Mouse (Mus musculus) MEL (cell line): ENCODE data around the gene Muc13. TPM values are rescaled to one million over a fixed set of nuclear protein-coding genes. Genes with fewer than 3 reads are reported as not detected.

Source experiments
- DNase-seq: peaks from one replicate; pipeline ENCODE4 v3.0.0; 2011; ENCODE audit warnings: low read depth, low spot score
- H3K27ac ChIP-seq: 2 replicates; pipeline ENCODE4 v1.5.1; 2012; ENCODE audit warnings: low read depth, mild to moderate bottlenecking, control low read depth, low read length, moderate library complexity; ENCODE audit not compliant: control insufficient read depth
- H3K27me3 ChIP-seq, 2 experiments: fragments of 150-350 bp in 1 of 2; sonication (generic) in 1 of 2; 2 replicates each; pipeline ENCODE4 v1.6.1; 2012; ENCODE audit warnings: low read length in 2 of 2, mild to moderate bottlenecking in 2 of 2, improper control_type of control experiment in 1 of 2, moderate library complexity in 1 of 2; ENCODE audit not compliant: insufficient read depth in 2 of 2, control insufficient read depth in 1 of 2
- H3K36me3 ChIP-seq, 2 experiments: 2 replicates each; pipeline ENCODE4 v1.6.1; 2012 to 2014; ENCODE audit warnings: low read length in 2 of 2, improper control_type of control experiment in 1 of 2, inconsistent platforms in 1 of 2, mild to moderate bottlenecking in 1 of 2; ENCODE audit not compliant: insufficient read depth in 2 of 2, control insufficient read depth in 1 of 2
- H3K4me1 ChIP-seq, 2 experiments: fragments of 150-350 bp in 1 of 2; sonication (generic) in 1 of 2; 2 replicates each; pipeline ENCODE4 v1.6.1; 2012; ENCODE audit warnings: low read length in 2 of 2, improper control_type of control experiment in 1 of 2, mild to moderate bottlenecking in 1 of 2; ENCODE audit not compliant: insufficient read depth in 2 of 2, control insufficient read depth in 1 of 2
- H3K4me3 ChIP-seq, 2 experiments: fragments of 150-350 bp in 1 of 2; sonication (generic) in 1 of 2; 2 replicates each; pipeline ENCODE4 v1.5.1; 2012; ENCODE audit warnings: low read depth in 2 of 2, low read length in 2 of 2, mild to moderate bottlenecking in 2 of 2, moderate library complexity in 2 of 2, control low read depth in 1 of 2, improper control_type of control experiment in 1 of 2; ENCODE audit not compliant: control insufficient read depth in 1 of 2, insufficient read depth in 1 of 2
- H3K79me2 ChIP-seq: 2 replicates; pipeline ENCODE4 v1.6.1; 2012; ENCODE audit warnings: mild to moderate bottlenecking, low read length, moderate library complexity; ENCODE audit not compliant: control insufficient read depth, poor library complexity, insufficient read depth
- H3K9ac ChIP-seq: 2 replicates; pipeline ENCODE4 v1.6.1; 2012; ENCODE audit warnings: low read depth, mild to moderate bottlenecking, control low read depth, low read length, moderate library complexity; ENCODE audit not compliant: control insufficient read depth, poor library complexity, severe bottlenecking
- H3K9me3 ChIP-seq: fragments of 150-350 bp; sonication (generic); replicated peaks from 2 replicates; pipeline ENCODE4 v1.6.1; 2012; ENCODE audit warnings: mild to moderate bottlenecking, low read length, improper control_type of control experiment, moderate library complexity; ENCODE audit not compliant: insufficient read depth
- CHD2 ChIP-seq: IDR thresholded peaks from 2 replicates; pipeline ENCODE4 v1.6.1; 2011; ENCODE audit warnings: low read length, improper control_type of control experiment
- CTCF ChIP-seq, 3 experiments: IDR thresholded peaks in 2 of 3; conservative IDR thresholded peaks in 1 of 3; 2 replicates each; pipeline ENCODE4 v1.5.1; 2011 to 2012; ENCODE audit warnings: low read length in 3 of 3, low read depth in 2 of 3, mild to moderate bottlenecking in 2 of 3, improper control_type of control experiment in 1 of 3, inconsistent platforms in 1 of 3, mixed read lengths in 1 of 3, moderate library complexity in 1 of 3; ENCODE audit not compliant: control insufficient read depth in 1 of 3, insufficient read depth in 1 of 3, poor library complexity in 1 of 3, severe bottlenecking in 1 of 3
- E2F4 ChIP-seq: IDR thresholded peaks from 2 replicates; pipeline ENCODE4 v1.6.1; 2011; ENCODE audit warnings: low read depth, low read length, improper control_type of control experiment, borderline replicate concordance
- ELF1 ChIP-seq: IDR thresholded peaks from 2 replicates; pipeline ENCODE4 v1.6.1; 2014; ENCODE audit warnings: low read depth, mild to moderate bottlenecking, inconsistent platforms, low read length, improper control_type of control experiment, moderate library complexity
- EP300 ChIP-seq, 2 experiments: IDR thresholded peaks; 2 replicates each; pipeline ENCODE4 v1.6.1; 2011; ENCODE audit warnings: improper control_type of control experiment in 2 of 2, low read length in 2 of 2, low read depth in 1 of 2, mild to moderate bottlenecking in 1 of 2
- ETS1 ChIP-seq: IDR thresholded peaks from 2 replicates; pipeline ENCODE4 v1.6.1; 2012; ENCODE audit warnings: low read depth, mild to moderate bottlenecking, inconsistent platforms, low read length, improper control_type of control experiment, moderate library complexity
- HCFC1 ChIP-seq: IDR thresholded peaks from 2 replicates; pipeline ENCODE4 v1.6.1; 2012; ENCODE audit warnings: low read depth, mild to moderate bottlenecking, inconsistent platforms, low read length, improper control_type of control experiment, moderate library complexity
- KAT2A ChIP-seq: conservative IDR thresholded peaks from 2 replicates; pipeline ENCODE4 v1.6.1; 2012; ENCODE audit warnings: low read depth, low read length, improper control_type of control experiment, inconsistent platforms
- MAFK ChIP-seq: IDR thresholded peaks from 2 replicates; pipeline ENCODE4 v1.6.1; 2011; ENCODE audit warnings: low read depth, mild to moderate bottlenecking, low read length, improper control_type of control experiment, borderline replicate concordance
- MAX ChIP-seq: IDR thresholded peaks from 2 replicates; pipeline ENCODE4 v1.6.1; 2011; ENCODE audit warnings: low read length, improper control_type of control experiment
- MEF2A ChIP-seq: IDR thresholded peaks from 2 replicates; pipeline ENCODE4 v1.6.1; 2014; ENCODE audit warnings: low read depth, mild to moderate bottlenecking, inconsistent platforms, low read length, improper control_type of control experiment; ENCODE audit not compliant: poor library complexity, insufficient replicate concordance, severe bottlenecking; ENCODE audit errors: extremely low read depth
- MXI1 ChIP-seq: IDR thresholded peaks from 2 replicates; pipeline ENCODE4 v1.6.1; 2011; ENCODE audit warnings: mild to moderate bottlenecking, low read depth, low read length, improper control_type of control experiment
- MYB ChIP-seq: IDR thresholded peaks from 2 replicates; pipeline ENCODE4 v1.6.1; 2011; ENCODE audit warnings: mild to moderate bottlenecking, low read depth, low read length, improper control_type of control experiment
- NELFE ChIP-seq: IDR thresholded peaks from 2 replicates; pipeline ENCODE4 v1.6.1; 2011; ENCODE audit warnings: low read depth, low read length, improper control_type of control experiment
- RAD21 ChIP-seq: IDR thresholded peaks from 2 replicates; pipeline ENCODE4 v1.6.1; 2011; ENCODE audit warnings: mild to moderate bottlenecking, low read depth, low read length, improper control_type of control experiment
- SIN3A ChIP-seq: IDR thresholded peaks from 2 replicates; pipeline ENCODE4 v1.6.1; 2012; ENCODE audit warnings: low read length, improper control_type of control experiment, inconsistent platforms
- SMC3 ChIP-seq: IDR thresholded peaks from 2 replicates; pipeline ENCODE4 v1.6.1; 2011; ENCODE audit warnings: low read depth, low read length, improper control_type of control experiment
- TAL1 ChIP-seq: IDR thresholded peaks from 2 replicates; pipeline ENCODE4 v1.6.1; 2012; ENCODE audit warnings: mild to moderate bottlenecking, inconsistent platforms, low read length, moderate library complexity, mixed read lengths
- TBP ChIP-seq: IDR thresholded peaks from 2 replicates; pipeline ENCODE4 v1.8.0; 2011; ENCODE audit warnings: low read depth, low read length, improper control_type of control experiment
- TCF12 ChIP-seq: IDR thresholded peaks from 2 replicates; pipeline ENCODE4 v1.6.1; 2014; ENCODE audit warnings: low read depth, mild to moderate bottlenecking, inconsistent platforms, low read length, improper control_type of control experiment, moderate library complexity
- USF1 ChIP-seq: IDR thresholded peaks from 2 replicates; pipeline ENCODE4 v1.6.1; 2014; ENCODE audit warnings: low read depth, mild to moderate bottlenecking, inconsistent platforms, low read length, improper control_type of control experiment, moderate library complexity
- ZKSCAN1 ChIP-seq: IDR thresholded peaks from 2 replicates; pipeline ENCODE4 v1.6.1; 2012; ENCODE audit warnings: low read depth, mild to moderate bottlenecking, inconsistent platforms, low read length, improper control_type of control experiment, moderate library complexity
- ZMIZ1 ChIP-seq: IDR thresholded peaks from 2 replicates; pipeline ENCODE4 v1.6.1; 2012; ENCODE audit warnings: low read depth, mild to moderate bottlenecking, inconsistent platforms, low read length, improper control_type of control experiment, moderate library complexity
- ZNF384 ChIP-seq: IDR thresholded peaks from 2 replicates; pipeline ENCODE4 v1.6.1; 2012; ENCODE audit warnings: low read depth, mild to moderate bottlenecking, inconsistent platforms, low read length, improper control_type of control experiment
- polyA plus RNA-seq, 2 experiments: library from polyadenylated mRNA; stranded (reverse) in 1 of 2; unstranded in 1 of 2; fragments of >175 nt in 1 of 2; fragments of >200 nt in 1 of 2; gene quantifications; 2 replicates each; pipeline versions ENCODE4 v1.2.1 to v1.2.4; 2012; ENCODE audit warnings: low replicate concordance in 2 of 2, low read depth in 1 of 2; ENCODE audit not compliant: insufficient read length in 2 of 2, insufficient read depth in 1 of 2, missing spikeins in 1 of 2
- total RNA-seq: library from RNA; depleted of rRNA; stranded (reverse); fragments of 300-350 nt; gene quantifications from 2 replicates; pipeline ENCODE4 v1.2.3, GENCODE M21; 2012

Gene Muc13
- total and polyA plus RNA-seq, 3 experiments, result 59.5 to 129 TPM; not detected in 1

DNA sequence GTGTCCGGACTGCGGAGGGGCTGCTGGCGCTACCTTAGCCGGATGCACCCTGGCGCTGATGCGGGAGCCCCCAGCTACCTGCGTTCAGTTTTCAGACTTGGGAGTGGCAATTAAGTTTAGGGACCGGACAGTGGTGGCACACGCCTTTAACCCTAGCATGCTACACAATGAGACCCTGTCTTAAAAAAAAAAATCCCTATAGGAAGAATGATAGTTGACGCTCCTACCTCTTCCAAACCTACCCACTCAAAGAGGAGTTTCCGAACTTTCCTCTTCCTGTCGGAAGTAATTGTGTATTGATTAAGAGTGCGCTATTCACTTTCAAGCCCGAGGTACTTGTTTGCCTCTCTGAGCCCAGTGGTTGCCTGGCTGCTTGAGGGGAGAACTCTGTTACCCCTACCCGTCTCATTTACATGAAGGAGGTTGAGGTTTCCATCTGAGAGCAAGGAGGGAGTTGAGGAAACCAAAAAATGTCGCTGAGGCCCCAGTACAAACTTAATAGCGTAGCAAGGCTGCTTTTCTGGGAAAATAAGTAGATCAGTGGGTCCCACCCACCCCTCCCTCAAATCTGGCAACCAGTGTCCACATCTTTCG is 36.8 kb downstream of the Muc13 start:
- Histone ChIP-seq H3K4me3 (no peak overlapping the region), H3K27me3 (no peaks in the 10 kb centered on the region; a peak in 1 of 4 replicates), H3K9ac (no peak overlapping the region), H3K79me2 (no peaks in the 10 kb centered on the region), H3K9me3 (no peaks in the 10 kb centered on the region), H3K27ac (no peak overlapping the region), H3K36me3 (no peaks in the 10 kb centered on the region), H3K4me1 (no peaks in the 10 kb centered on the region)
- TF ChIP-seq TAL1, result no peak
- TF ChIP-seq SMC3, result no peak
- no peak for TF ChIP-seq TBP
- TF ChIP-seq NELFE, result no peak
- TF ChIP-seq MYB, result no peak
- TF ChIP-seq KAT2A, result no peak
- no peak for TF ChIP-seq HCFC1
- no peak for TF ChIP-seq SIN3A
- TF ChIP-seq MAX, result no peak
- no peak for TF ChIP-seq MXI1
- no peak for DNase-seq

GRCm38 (mm10) chr16:33832057-33832456 is 38.2 kb downstream of the Muc13 start:
- H3K79me2 ChIP-seq, result no peaks in the 10 kb centered on the region
- no peak overlapping the region for H3K27ac ChIP-seq
- no peaks in the 10 kb centered on the region for H3K4me1 ChIP-seq
- no peak overlapping the region for H3K4me3 ChIP-seq
- no peak overlapping the region for H3K9ac ChIP-seq
- no peak for TF ChIP-seq MAX
- no peak for TF ChIP-seq MEF2A
- no peak for TF ChIP-seq RAD21
- H3K27me3 ChIP-seq, result peaks cover 0 to 3% of the 10 kb centered on the region in 2 experiments; a peak in 2 of 4 replicates
- DNase-seq, result no peak
- no peaks in the 10 kb centered on the region for H3K9me3 ChIP-seq
- H3K36me3 ChIP-seq, result no peaks in the 10 kb centered on the region

GRCm38 (mm10) chr16:33832728-33833428 is 39.0 kb downstream of the Muc13 start:
- H3K9ac ChIP-seq, result no peak overlapping the region

More at GRCm38 (mm10) chr16:33832728-33833428, 39.0 kb downstream of the Muc13 start:
- Histone ChIP-seq H3K4me3 (no peak overlapping the region), H3K27me3 (peaks cover 0 to 3% of the 10 kb centered on the region in 2 experiments; a peak in 3 of 4 replicates), H3K36me3 (no peaks in the 10 kb centered on the region), H3K79me2 (no peaks in the 10 kb centered on the region), H3K9me3 (no peaks in the 10 kb centered on the region), H3K27ac (no peak overlapping the region), H3K4me1 (no peaks in the 10 kb centered on the region)
- no peak for DNase-seq
- TF ChIP-seq E2F4 (no peak), HCFC1 (no peak), MEF2A (no peak), ZNF384 (no peak), SMC3 (no peak), SIN3A (no peak), CHD2 (no peak), CTCF (IDR thresholded peaks at IDR 0.05 in 2 of 3, conservative IDR thresholded peaks at IDR 0.05 in 1 of 3; ENCODE audit: control insufficient read depth in 1 of 3, insufficient read depth in 1 of 3, low read depth in 2 of 3, low read length in 3 of 3, poor library complexity in 1 of 3, severe bottlenecking in 1 of 3) (no peak), USF1 (no peak), TCF12 (no peak), ELF1 (no peak), MXI1 (no peak), ETS1 (no peak), TAL1 (no peak), MAFK (no peak), EP300 (IDR thresholded peaks at IDR 0.05; ENCODE audit: low read depth in 1 of 2, low read length in 2 of 2) (no peak), ZMIZ1 (no peak), RAD21 (no peak), ZKSCAN1 (no peak)
